Mouse (Mus musculus) forebrain, embryonic 14.5 days (tissue): Measurements from ENCODE around the gene Kctd19. TPM values are rescaled to one million over a fixed set of nuclear protein-coding genes. Genes with fewer than 3 reads are reported as not detected.
A peak's percentile ranks its signal among the peaks of the same experiment; 100 is the strongest.

ENCODE experiments used
- ATAC-seq: fragments of 200-750 bp; cut with Nextera tagmentation; 2 replicates; pipeline ENCODE4 v1.8.0; 2017; ENCODE audit warnings: mild to moderate bottlenecking, moderate library complexity
- DNase-seq: peaks from one replicate; pipeline ENCODE4 v3.0.0-alpha.2; 2015; ENCODE audit warnings: low spot score
- H3K27ac ChIP-seq: fragments of 300-500 bp; sonication (generic); 2 replicates; pipeline ENCODE4 v1.5.1; 2014; ENCODE audit warnings: low read depth, mild to moderate bottlenecking, control low read depth, low read length, moderate library complexity
- H3K27me3 ChIP-seq: fragments of 300-500 bp; sonication (generic); replicated peaks from 2 replicates; pipeline ENCODE4 v1.6.1; 2014; ENCODE audit warnings: low read length, control low read depth, mixed read lengths; ENCODE audit not compliant: control insufficient read depth, insufficient read depth
- H3K36me3 ChIP-seq: fragments of 300-500 bp; sonication (generic); 2 replicates; pipeline ENCODE4 v1.6.1; 2014; ENCODE audit warnings: low read length, control low read depth; ENCODE audit not compliant: control insufficient read depth, insufficient read depth
- H3K4me1 ChIP-seq: fragments of 300-500 bp; sonication (generic); 2 replicates; pipeline ENCODE4 v1.6.1; 2014; ENCODE audit warnings: antibody characterized with exemption, low read length, control low read depth; ENCODE audit not compliant: control insufficient read depth, insufficient read depth
- H3K4me2 ChIP-seq: fragments of 300-500 bp; sonication (generic); 2 replicates; pipeline ENCODE4 v1.6.1; 2014; ENCODE audit warnings: mild to moderate bottlenecking, control low read depth, low read length
- H3K4me3 ChIP-seq: fragments of 300-500 bp; sonication (generic); 2 replicates; pipeline ENCODE4 v1.5.1; 2014; ENCODE audit warnings: low read depth, low read length, control low read depth
- H3K9ac ChIP-seq: fragments of 300-500 bp; sonication (generic); 2 replicates; pipeline ENCODE4 v1.6.1; 2014; ENCODE audit warnings: mild to moderate bottlenecking, low read length, control low read depth, moderate library complexity
- H3K9me3 ChIP-seq: fragments of 300-500 bp; sonication (generic); replicated peaks from 2 replicates; pipeline ENCODE4 v1.6.1; 2016; ENCODE audit warnings: low read length, control low read depth, mixed read lengths; ENCODE audit not compliant: control insufficient read depth
- WGBS: fragments of 180-500 bp; shearing (Covaris S2); extraction: QIAGEN DNeasy Blood & Tissue Kit; methylation state at CpG from one replicate; pipeline ENCODE4 v1.1.7; 2014; 5-methylcytosine and 5-hydroxymethylcytosine counted together
- polyA plus RNA-seq: library from polyadenylated mRNA; unstranded; fragments of >200 nt; fragmentation: Nextera tagmentation; extraction: Ambion mirVana; gene quantifications from 2 replicates; pipeline ENCODE4 v1.2.1, GENCODE M21; 2014

Gene Kctd19
- polyA plus RNA-seq, 1 experiment from 2014 or later: 0.09 TPM

DNA sequence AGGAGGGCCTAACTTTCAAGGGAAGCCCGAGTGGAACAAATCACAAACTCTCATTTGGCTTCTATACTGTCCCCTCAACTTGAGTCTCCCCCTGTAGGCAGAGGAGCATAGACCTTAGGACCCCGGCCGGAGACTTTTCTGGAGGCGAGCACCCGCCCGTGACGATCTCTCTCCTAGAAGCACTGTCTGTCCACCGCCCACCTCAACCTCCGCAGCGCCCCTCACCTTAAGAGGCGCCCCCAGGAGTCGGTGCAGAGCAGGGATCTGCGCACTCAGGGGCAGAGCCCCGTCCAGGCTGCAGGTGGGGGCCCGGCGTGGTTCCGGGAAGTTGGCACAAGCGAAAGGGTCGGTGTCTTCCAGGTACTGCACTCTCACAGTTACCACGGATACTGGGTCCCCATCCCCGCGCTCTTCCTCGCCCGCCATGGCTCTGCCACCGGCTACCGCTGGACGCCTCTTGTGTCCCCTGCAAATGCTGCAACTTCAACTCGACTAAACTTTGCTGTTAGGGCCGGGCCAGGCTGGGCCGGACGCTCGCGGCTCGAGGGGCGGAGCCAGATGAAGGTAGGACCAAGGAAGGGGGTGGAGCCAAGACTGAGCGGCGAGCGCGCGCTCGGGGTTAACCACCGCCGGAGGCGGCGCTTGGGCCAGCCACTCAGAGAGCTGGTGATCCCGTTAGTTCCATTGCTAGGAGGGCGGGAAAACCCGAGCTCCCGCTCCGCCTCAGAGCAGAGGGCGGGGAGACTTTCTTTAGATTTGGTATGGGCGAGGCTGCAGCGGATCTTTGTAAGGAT is 65.7 kb downstream of the Kctd19 start, which contains the start of gene Fhod1:
Gene Fhod1 (minus strand): TSS at position 526 of the 794 bp plus-strand sequence.
- DNase-seq: peak; percentile 97
- Histone ChIP-seq H3K4me2 (peak within 1 kb of the TSS; percentile 69), H3K27ac (peak within 1 kb of the TSS; percentile 68), H3K4me1 (peaks cover 16% of the 10 kb centered on the region), H3K27me3 (no peaks in the 10 kb centered on the region; the same call in 1 of the 2 replicates), H3K9me3 (no peaks in the 10 kb centered on the region), H3K36me3 (no peaks in the 10 kb centered on the region), H3K4me3 (peak within 1 kb of the TSS; percentile 65), H3K9ac (peak within 1 kb of the TSS; percentile 82)
- peak; percentile 90 for ATAC-seq
- WGBS: under 1% methylated on average over 53 of the region's 53 CpGs

DNA sequence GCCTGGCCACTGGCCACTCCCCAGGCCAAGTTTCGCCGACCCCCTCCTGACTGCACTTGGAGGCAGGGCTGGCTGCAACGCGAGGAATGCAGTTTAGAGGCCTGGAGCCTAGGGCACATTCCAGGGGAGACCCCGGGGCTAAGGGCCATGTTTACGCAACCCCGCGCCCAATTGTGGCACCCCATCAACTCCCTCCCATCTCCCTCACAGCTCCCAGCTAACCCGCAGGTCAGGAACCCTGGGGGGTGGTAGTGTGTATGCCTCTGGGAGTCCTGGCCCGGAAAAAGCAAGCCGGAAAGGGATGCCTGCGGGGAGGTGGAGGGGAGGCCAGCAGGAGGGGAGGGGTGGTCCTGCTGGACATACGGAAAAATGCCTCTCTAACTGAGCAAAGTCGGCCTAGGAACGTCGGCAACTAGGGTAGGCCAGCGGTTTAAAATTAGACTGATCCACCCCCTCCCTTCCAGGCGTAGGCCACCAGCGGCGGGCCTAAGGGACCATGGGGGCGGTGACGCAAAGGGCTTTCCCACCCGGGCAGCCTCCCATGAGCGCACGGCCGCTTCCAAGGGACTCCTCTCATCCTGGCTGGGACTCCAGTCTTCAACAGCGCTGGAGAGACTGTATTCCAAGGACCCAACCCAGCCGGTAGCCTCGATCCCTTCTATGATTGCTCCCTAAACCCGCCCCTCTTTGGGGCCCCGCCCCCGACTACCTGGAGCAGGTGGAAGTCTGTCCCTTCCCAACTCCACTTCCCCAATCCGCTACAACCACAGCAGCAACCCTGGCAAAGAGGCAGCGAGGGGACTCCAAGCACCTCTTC is 66.5 kb downstream of the Kctd19 start:
- Histone ChIP-seq H3K9ac (peak overlapping the region; percentile 60; the same call in 1 of the 2 replicates), H3K4me1 (peaks cover 16% of the 10 kb centered on the region), H3K4me2 (peak overlapping the region; percentile 69), H3K4me3 (peak overlapping the region; percentile 65), H3K9me3 (no peaks in the 10 kb centered on the region), H3K36me3 (no peaks in the 10 kb centered on the region), H3K27me3 (no peaks in the 10 kb centered on the region; the same call in 1 of the 2 replicates), H3K27ac (no peak overlapping the region)
- peak; percentile 36 for DNase-seq
- ATAC-seq: peak; percentile 6
- whole genome bisulfite sequencing: 2% methylated on average over 34 of the region's 34 CpGs

DNA sequence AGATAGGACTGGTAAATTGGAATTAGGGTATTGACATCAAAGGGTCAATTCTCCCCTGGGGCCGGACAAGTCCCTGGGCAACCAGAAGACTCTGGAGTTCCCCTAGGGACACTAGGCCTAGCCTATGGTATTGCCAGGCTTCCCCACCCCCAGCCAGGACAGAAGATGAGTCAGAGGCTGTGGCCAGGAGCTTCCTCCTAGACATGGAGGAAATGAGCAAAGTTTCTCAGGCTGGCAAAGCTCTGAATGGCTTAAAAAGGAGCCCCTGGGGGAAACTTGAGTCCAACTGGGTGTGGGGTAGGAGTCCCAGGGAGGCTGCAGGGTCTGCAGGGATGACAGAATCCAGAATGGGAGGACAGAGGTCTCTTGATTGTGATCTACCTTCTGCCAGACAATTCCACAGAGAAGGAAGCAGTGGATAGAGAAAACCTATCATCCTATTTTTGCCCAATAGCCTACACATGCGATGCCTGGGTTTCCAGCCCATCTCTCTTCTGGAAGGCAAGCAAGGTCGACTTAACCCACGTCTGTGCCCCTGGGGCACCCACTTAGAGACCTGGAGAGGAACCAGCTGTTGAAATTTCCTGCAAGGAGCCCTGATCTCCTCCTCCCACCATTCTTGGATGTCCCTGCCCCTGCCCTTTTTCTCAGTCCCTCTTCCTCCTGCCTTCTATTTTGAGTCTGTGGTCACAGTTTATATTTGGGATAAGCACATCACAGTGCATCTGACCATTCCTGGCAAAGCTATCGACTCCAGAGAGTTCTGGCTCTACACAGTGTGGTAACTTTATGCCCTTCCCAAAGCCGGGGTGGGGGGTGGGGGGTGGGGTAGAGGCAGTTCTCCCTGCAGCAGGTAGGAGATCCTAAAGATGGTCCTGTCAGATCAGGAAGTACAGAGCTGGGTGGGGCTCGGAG is 68.0 kb downstream of the Kctd19 start:
- DNase-seq (no peak), ATAC-seq (no peak)
- Histone ChIP-seq H3K36me3 (no peaks in the 10 kb centered on the region), H3K4me3 (no peak overlapping the region), H3K4me1 (peaks cover 15% of the 10 kb centered on the region), H3K4me2 (no peak overlapping the region), H3K27me3 (no peaks in the 10 kb centered on the region; the same call in 1 of the 2 replicates), H3K9me3 (no peaks in the 10 kb centered on the region), H3K9ac (no peak overlapping the region), H3K27ac (no peak overlapping the region)
- WGBS: 72% methylated on average over 7 of the region's 7 CpGs

DNA sequence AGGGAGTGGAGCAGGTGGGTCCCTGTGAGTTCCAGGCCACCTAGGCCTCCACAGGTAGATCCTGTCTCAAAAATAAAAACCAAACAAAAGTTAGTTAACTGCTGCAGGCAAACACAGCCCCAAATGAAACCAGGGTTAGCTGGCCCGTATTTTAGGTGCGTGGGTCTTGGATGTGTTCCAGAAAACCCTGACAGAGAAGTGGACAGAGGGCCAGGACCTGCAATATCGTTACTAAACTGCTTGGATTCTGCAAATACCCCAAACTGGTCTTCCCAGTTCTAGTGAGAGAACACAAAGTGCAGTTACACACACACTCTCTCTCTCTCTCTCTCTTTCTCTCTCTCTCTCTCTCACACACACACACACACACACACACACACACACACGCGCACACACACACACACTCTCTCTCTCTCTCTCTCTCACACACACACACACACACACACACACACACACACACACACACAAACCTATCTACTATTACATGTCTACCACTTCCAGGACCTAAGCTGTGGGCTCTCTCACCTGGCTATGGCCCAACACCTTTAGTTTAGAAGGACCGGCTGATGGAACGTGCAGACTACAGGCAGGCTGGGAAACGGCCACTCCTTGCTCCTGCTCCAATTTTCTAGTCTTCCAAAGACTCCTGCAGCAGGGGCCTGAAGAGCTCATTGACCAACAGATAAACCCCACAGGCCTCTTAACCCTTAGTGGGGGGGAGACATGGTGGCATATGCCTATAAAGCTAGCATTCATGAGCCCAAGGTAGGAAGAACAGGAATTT is 69.3 kb downstream of the Kctd19 start:
- Histone ChIP-seq H3K4me2 (no peak overlapping the region), H3K4me3 (no peak overlapping the region), H3K4me1 (peaks cover 10% of the 10 kb centered on the region), H3K9ac (no peak overlapping the region), H3K27me3 (no peaks in the 10 kb centered on the region; the same call in 1 of the 2 replicates), H3K36me3 (no peaks in the 10 kb centered on the region), H3K27ac (no peak overlapping the region), H3K9me3 (no peaks in the 10 kb centered on the region)
- ATAC-seq: no peak
- WGBS: 56% methylated on average over 8 of the region's 8 CpGs
- DNase-seq: no peak

DNA sequence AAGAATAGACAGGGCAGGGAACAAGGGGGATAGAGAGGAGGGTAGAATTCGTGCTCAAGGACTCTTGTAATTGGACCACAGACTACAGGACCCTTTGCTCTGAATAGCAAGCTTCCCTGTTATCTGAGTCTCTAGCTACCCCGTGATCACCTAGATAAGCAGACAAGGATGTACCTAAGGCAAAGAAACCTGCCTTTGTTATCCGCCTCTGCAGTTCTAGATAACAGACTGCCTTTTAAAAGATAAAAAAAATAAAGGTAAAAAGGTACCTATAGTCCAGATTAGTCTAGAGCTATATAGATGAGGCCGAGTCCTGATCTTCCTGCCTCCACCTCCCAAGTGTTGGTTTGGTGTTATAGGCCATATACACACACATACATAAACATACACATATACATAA is 70.5 kb downstream of the Kctd19 start:
- Histone ChIP-seq H3K9ac (no peak overlapping the region), H3K27ac (no peak overlapping the region), H3K4me2 (no peak overlapping the region), H3K9me3 (no peaks in the 10 kb centered on the region), H3K36me3 (no peaks in the 10 kb centered on the region), H3K4me1 (peaks cover 10% of the 10 kb centered on the region), H3K27me3 (no peaks in the 10 kb centered on the region; the same call in 1 of the 2 replicates), H3K4me3 (no peak overlapping the region)
- WGBS: 80% methylated on average over 4 of the region's 4 CpGs
- ATAC-seq (no peak), DNase-seq (no peak)

DNA sequence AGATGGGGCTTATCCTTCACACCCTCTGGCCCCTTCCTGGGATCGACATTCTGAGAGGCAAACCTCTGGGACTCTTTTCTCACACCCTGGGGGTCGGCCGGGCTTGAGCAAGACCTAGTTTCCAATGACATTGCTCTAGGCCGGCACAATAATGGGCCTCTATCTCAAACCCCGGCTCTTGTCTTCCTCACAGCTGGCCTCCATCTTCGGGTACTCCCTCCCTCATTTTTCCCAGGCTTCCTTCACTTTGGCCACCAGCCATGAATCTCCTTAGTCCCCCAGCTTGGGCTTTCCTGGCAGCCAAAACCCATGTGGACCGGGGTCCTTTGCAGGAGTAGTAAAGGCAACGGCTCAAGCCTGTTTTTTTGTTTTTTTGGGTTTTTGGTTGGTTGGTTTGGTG is 71.9 kb downstream of the Kctd19 start:
- WGBS: 31% methylated on average over 8 of the region's 8 CpGs
- Histone ChIP-seq H3K36me3 (0 out of 2 replicates have a peak, but pooled peaks cover 1% of the 10 kb centered on the region), H3K4me1 (peaks cover 3% of the 10 kb centered on the region; the same call in 1 of the 2 replicates), H3K9ac (no peak overlapping the region), H3K4me2 (no peak overlapping the region), H3K4me3 (no peak overlapping the region), H3K9me3 (no peaks in the 10 kb centered on the region), H3K27me3 (no peaks in the 10 kb centered on the region; the same call in 1 of the 2 replicates), H3K27ac (no peak overlapping the region)
- ATAC-seq: no peak
- peak; percentile 46 for DNase-seq

DNA sequence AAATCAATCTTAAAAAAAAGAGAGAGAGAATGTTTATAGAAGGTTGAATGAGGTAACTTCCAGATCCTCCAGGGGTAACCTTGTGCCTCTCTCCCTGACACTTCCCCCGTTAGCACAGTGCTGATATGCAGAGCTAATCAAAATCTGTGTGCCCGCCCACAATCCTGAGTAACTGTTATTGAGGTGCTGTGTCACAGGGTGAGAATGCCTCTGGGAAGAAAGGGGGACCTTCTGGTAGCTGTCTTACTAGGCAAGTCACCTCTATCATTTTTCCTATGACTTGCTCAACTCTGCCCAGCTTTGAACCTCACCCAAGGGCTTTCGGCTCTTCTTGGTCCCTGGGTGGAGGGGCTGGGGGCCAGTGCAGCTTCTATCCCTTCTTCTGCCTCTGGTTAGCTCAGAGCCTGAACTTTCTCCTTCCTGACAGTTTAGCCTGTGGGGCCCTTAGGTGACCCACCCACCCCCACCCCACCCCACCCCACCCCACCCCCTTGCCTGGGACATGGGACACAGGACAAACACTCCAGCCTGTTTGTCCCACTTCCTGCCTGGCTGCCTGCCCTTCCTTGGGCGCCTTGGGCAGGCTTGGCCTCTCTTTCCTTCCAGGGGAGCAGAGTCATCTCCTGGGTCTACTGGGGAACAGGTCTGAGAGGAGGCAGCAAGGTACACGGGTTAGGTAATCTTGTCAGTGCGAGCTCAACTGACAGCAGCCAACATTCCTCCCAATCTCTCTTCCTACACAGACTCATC is 73.2 kb downstream of the Kctd19 start:
- no peaks in the 10 kb centered on the region for H3K4me1 ChIP-seq
- no peak overlapping the region for H3K4me3 ChIP-seq
- H3K4me2 ChIP-seq: no peak overlapping the region
- no peaks in the 10 kb centered on the region for H3K9me3 ChIP-seq
- 78% methylated on average over 6 of the region's 6 CpGs for WGBS
- H3K27me3 ChIP-seq: no peaks in the 10 kb centered on the region
- no peak overlapping the region for H3K27ac ChIP-seq
- no peak for ATAC-seq
- H3K9ac ChIP-seq: no peak overlapping the region
- no peak for DNase-seq
- H3K36me3 ChIP-seq: peaks cover 10% of the 10 kb centered on the region; the same call in 1 of the 2 replicates
